Mouse (Mus musculus) heart, postnatal 14 days (tissue): ENCODE data around the gene Gm20696. TPM values are rescaled to one million over a fixed set of nuclear protein-coding genes. Genes with fewer than 3 reads are reported as not detected.

ENCODE experiments used
- DNase-seq, 2 experiments: peaks; one replicate each; pipeline ENCODE4 v3.0.0; 2021 to 2022
- intact Hi-C: fragments of 180-260 bp; cut with DNase I; formaldehyde crosslinking; loops from one replicate; pipeline ENCODE4 v1.15.1; 2025
- total RNA-seq, 2 experiments: library from RNA; stranded (reverse); gene quantifications; 2 replicates each; pipeline ENCODE4 v1.2.3; 2021

Gm20696 gene
- total RNA-seq, 2 experiments from 2014 or later = 2.3 to 3.2 TPM

DNA sequence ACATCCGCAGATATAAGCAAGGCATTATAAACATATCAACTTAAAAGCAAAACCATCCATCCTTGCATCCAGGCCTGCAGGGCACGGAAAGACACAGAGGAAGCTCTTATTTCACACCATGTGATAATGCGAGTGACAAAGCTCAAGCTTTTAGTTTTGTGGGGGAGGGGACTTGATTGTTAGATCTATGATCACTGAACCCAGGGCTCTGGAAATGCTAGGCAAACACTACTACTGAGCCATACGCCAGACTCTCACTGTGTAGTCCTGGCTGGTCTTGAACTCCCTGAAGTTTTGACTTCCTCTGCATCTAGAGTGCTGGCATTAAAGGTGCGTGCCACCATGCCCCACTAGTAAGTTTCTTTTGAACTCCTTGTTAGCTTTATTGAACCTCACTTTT, 408.3 kb downstream of the Gm20696 start:
- DNase-seq = no peak
- intact Hi-C loops = no loop called here

- DNase-seq = no peak
- intact Hi-C loops = no loop called here
Measured at GRCm38 (mm10) chr6:99257676-99258075, 408.9 kb downstream of the Gm20696 start.

DNA sequence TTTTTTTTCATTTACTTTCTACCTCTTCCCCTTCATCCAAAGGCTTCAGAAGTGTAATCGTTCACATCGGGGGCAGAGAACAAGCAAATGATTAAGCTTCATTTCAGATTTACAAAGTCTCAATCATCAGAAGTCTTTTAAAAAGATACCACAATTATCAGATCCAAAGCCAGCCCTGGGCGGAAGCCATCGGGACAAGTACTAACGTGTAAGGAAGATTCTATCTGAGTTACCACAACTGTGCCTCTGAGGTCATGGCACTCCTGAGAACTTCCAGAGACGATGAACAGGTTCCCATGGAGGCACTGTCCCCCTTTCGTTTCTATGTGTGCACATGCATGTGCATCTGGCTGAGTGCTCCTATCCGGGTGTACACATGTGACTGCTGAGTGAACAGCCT, 413.3 kb downstream of the Gm20696 start:
- intact Hi-C loops = no loop called here

GRCm38 (mm10) chr6:99252816-99253215, 413.8 kb downstream of the Gm20696 start:
- DNase-seq = no peak
- intact Hi-C loops = no loop called here

More for the DNA sequence above, 413.3 kb downstream of the Gm20696 start:
- no peak for DNase-seq

- intact Hi-C loops = no loop called here
- DNase-seq = no peak
Measured at GRCm38 (mm10) chr6:99251924-99252323, 414.7 kb downstream of the Gm20696 start.

DNA sequence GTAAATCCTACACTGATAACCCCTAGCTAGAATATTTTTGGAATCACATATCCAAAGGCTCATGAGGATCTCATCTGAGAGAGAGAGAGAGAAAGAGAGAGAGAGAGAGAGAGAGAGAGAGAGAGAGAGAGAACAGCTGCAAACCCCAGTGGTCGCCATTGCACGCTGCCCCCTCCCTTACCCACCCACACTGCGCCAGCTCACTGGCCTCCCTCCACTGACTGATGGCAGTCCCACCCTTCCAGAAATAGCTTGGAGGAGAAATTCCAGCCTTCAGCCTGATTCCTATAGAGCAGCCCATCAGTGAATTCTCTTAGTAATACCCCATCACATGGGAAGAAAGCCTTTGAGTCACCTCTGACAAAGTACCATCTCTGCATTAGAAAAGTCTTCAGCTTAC, 415.4 kb downstream of the Gm20696 start:
- intact Hi-C loops = no loop called here
- no peak for DNase-seq

- intact Hi-C loops = no loop called here
- DNase-seq = no peak
Measured at GRCm38 (mm10) chr6:99249496-99250030, 417.0 kb downstream of the Gm20696 start.

DNA sequence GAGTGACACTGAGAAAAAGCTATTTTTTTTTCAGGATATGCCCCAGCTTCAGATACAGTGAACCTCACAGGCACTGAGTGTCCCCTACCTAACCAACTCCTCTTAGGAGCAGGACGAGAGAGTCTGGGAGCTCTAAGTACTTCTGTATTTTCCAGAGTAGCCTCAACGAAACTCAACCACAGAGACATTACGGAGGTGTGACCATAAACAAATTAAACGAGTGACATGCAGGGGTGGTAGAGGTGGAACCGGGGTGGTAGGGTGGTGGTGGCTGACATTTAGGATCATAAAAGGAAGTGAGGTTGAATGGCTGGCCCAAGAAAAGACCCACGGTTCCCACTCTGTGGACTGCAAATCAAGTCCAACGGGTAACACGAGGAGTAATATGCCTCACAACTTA, 418.2 kb downstream of the Gm20696 start:
- DNase-seq = no peak
- intact Hi-C loops = no loop called here

- intact Hi-C loops = no loop called here
- DNase-seq = no peak
Measured at GRCm38 (mm10) chr6:99241625-99242395, 424.8 kb downstream of the Gm20696 start.

DNA sequence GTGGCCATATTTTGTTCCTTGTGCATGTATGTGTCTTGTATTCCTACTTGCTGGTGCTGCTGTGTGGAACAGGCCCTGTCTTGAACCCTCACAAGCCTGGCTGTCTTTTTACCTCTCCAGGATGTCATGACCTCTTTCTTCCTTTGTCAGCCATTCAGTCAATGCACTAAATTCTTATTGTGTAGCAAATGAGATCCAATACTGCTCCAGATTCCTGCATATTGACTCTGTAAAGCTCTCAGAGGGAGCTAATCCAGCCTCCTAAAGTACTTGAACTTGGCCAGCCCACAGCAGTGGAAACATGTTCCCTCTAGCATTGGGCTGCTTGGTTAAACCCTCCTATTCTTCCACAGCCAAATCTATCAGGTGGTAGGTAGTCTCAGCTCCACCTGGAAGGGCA, 425.8 kb downstream of the Gm20696 start:
- DNase-seq = no peak
- intact Hi-C loops = no loop called here

GRCm38 (mm10) chr6:99235588-99235987, 431.0 kb downstream of the Gm20696 start:
- intact Hi-C loops = no loop called here
- DNase-seq = no peak

- intact Hi-C loops = no loop called here
- DNase-seq = no peak
Measured at GRCm38 (mm10) chr6:99233411-99233810, 433.2 kb downstream of the Gm20696 start.

DNA sequence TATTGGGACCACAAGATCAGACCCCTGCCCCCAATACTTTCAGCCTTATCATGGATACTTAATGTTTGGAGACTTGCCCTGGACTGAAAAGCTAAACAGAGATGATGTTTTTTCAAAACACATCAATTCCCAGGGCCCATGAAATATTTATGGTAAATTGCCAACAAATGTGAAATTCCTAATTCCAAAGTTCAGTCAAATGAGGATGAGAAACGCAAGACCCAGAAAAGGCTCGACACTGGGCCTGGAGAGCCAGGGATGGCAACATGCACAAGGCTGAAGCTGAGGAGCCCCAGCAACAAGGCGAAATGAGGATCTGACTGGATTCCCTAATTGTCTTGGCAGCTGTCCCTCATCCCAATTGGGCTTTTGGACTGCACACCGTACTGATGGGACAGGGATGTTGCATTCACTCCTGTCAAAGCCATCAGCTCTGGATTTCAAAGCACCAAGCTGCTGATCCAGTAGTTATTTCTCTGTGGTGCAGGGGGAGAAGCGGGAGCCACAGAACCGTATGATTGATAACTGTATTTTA, 438.2 kb downstream of the Gm20696 start:
- peak in 1 of 2 experiments; percentile 18 for DNase-seq
- intact Hi-C loops = no loop called here

GRCm38 (mm10) chr6:99221147-99221546, 445.4 kb downstream of the Gm20696 start:
- intact Hi-C loops = no loop called here
- no peak for DNase-seq

- DNase-seq = no peak
- intact Hi-C loops = no loop called here
Measured at GRCm38 (mm10) chr6:99220472-99220871, 446.1 kb downstream of the Gm20696 start.

DNA sequence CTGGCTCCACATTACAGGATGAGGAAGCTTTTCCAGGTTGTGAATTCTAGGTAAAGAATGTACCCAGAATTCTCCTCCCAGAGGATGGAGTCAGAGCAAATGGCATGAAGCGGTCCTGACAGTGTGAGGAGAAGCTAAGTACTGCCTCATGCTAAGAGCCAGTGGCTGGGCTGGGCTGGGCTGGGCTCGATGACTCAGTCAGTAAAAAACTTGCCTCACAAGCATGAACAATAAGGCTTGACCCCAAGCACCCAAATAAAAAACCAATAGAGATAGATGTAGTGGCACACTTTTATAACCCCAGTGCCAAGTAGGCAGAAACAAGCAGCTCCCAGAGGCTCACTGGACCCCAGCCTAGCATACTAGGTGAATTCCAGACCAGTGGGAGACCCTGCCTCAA, 448.8 kb downstream of the Gm20696 start:
- DNase-seq = no peak
- intact Hi-C loops = no loop called here

GRCm38 (mm10) chr6:99217155-99217554, 449.4 kb downstream of the Gm20696 start:
- no peak for DNase-seq
- intact Hi-C loops = no loop called here

DNA sequence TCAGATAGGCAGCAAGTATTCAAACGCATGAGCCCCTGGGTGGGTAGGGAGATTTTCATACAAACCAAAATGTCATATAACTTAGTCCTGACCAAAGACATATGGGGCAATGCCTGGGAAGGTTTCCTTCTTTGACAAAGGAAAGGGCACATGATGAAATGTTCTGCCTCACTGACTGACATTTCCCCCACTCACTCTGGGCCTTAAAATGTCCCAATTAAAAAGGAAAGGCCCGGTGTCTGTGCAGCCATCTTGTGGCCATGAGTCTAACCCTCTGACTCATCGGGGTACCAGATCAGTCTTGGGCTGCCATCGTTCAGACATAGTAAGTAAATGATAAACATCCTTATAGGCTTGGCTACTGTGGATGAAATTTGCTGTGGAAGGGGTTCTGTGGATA, 454.1 kb downstream of the Gm20696 start:
- intact Hi-C loops = no loop called here
- DNase-seq = no peak

DNA sequence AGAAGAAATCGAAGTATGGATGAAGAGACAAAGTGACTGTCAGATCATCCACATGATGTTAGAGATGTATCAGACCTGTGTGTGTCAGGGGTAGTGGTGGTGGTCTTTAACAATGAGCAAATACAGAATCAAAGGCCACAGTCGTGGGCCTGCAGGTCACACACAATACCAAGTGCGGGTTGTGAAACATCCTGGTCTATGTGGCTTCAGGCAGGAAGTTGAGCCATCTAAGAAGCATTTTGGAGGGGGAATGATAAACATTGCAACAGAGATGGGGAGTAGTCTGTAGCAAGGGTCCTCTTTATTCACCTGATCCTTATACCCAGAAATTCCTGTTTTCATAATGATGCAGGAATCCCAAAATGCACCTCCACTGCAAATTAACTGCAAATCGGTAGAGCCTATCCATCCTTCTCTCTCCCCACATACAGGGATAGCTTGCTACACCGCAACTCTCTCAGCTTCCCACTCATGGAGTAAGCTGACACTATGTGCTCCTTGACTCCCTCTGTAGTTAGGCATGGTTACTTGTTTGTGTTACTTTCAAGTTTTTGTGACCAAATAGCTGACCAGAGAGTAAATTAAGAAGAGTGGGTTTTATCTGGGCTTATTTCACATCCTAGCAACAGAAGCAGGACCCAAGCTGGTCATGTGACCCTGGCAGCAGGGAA, 454.8 kb downstream of the Gm20696 start:
- no peak for DNase-seq
- intact Hi-C loops = no loop called here

GRCm38 (mm10) chr6:99210161-99210560, 456.4 kb downstream of the Gm20696 start:
- no peak for DNase-seq
- intact Hi-C loops = no loop called here
